Mouse (Mus musculus): Measurements from ENCODE around the gene Zfhx3. TPM values are rescaled to one million over a fixed set of nuclear protein-coding genes. Genes with fewer than 3 reads are reported as not detected.
A peak's percentile ranks its signal among the peaks of the same experiment; 100 is the strongest.

Gene Zfhx3
- polyA plus RNA-seq, 1 experiment from 2014 or later = 34.7 TPM

GRCm38 (mm10) chr8:108712607-108713006, 770.2 kb downstream of the Zfhx3 start:
- 30% methylated on average over 4 of the region's 4 CpGs for WGBS
- peaks cover 24% of the 10 kb centered on the region; the same call in 1 of the 2 replicates for H3K27me3 ChIP-seq (ENCODE audit: control insufficient read depth, insufficient read depth, low read length)
- peak overlapping the region; percentile 100 for H3K27ac ChIP-seq
- ATAC-seq (ENCODE audit: low FRiP score) (no peak), DNase-seq (ENCODE audit: low spot score) (no peak)
- peak overlapping the region; percentile 92 for H3K4me2 ChIP-seq (replicated peaks)
- H3K4me1 ChIP-seq (replicated peaks; ENCODE audit: control insufficient read depth, insufficient read depth, low read length) = peaks cover 73% of the 10 kb centered on the region
- no peaks in the 10 kb centered on the region for H3K9me3 ChIP-seq (ENCODE audit: control insufficient read depth, low read length)
- H3K36me3 ChIP-seq (replicated peaks; ENCODE audit: control insufficient read depth, insufficient read depth) = no peaks in the 10 kb centered on the region
- H3K9ac ChIP-seq = peak overlapping the region; percentile 98
- H3K4me3 ChIP-seq (replicated peaks; ENCODE audit: low read length) = peak overlapping the region; percentile 13; the same call in 1 of the 2 replicates

DNA sequence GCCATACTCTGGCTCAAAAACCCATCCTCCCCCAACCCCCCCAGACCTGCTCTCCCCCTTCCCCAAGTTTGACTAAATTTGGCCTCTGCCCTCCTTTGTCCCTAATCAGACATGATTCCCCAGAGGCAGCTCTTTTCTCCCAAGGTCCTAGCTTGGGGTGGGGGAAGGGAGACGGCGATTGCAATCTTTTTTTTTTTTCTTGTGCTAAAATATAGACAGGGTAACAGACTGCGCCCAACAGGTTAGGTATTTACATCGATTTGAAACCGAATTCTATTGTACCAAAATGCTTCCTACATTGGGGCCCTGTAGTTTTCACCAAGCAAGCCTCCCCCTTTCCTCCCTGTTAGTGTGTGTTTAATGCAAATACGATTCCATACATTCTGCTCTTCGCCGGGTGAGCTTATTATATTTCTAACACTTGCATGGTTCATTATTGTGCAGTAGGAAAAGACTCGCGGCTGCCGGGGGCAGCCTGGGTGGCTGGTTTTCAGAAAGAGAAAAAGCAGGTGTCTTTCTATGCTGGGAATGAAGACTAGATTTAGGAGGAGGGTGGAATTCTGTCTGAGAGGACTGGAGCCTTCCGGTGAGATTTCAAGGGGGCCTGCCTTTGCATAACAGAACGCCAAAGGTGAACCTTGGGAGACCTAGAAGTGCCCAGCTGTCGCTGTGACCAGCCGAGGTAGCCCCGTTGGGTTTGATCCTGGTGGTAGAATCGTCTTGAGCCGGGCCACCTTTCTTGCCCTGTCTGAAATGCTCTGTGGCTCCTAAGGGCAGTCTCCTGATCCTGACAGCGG, 771.1 kb downstream of the Zfhx3 start:
- Histone ChIP-seq H3K27ac (peak overlapping the region; percentile 100), H3K4me2 (replicated peaks) (peak overlapping the region; percentile 92), H3K27me3 (ENCODE audit: control insufficient read depth, insufficient read depth, low read length) (peaks cover 31% of the 10 kb centered on the region), H3K9ac (peak overlapping the region; percentile 98), H3K4me1 (replicated peaks; ENCODE audit: control insufficient read depth, insufficient read depth, low read length) (peaks cover 75% of the 10 kb centered on the region), H3K36me3 (replicated peaks; ENCODE audit: control insufficient read depth, insufficient read depth) (no peaks in the 10 kb centered on the region), H3K9me3 (ENCODE audit: control insufficient read depth, low read length) (no peaks in the 10 kb centered on the region), H3K4me3 (replicated peaks; ENCODE audit: low read length) (peak overlapping the region; percentile 75)
- no peak for DNase-seq (ENCODE audit: low spot score)
- 7% methylated on average over 19 of the region's 19 CpGs for WGBS
- ATAC-seq (ENCODE audit: low FRiP score) = no peak

GRCm38 (mm10) chr8:108714143-108714635, 771.7 kb downstream of the Zfhx3 start:
- peak overlapping the region; percentile 92 for H3K4me2 ChIP-seq (replicated peaks)
- peak overlapping the region; percentile 75 for H3K4me3 ChIP-seq (replicated peaks; ENCODE audit: low read length)
- peak overlapping the region; percentile 100 for H3K27ac ChIP-seq
- H3K36me3 ChIP-seq (replicated peaks; ENCODE audit: control insufficient read depth, insufficient read depth) = no peaks in the 10 kb centered on the region
- no peaks in the 10 kb centered on the region for H3K9me3 ChIP-seq (ENCODE audit: control insufficient read depth, low read length)
- H3K27me3 ChIP-seq (ENCODE audit: control insufficient read depth, insufficient read depth, low read length) = peaks cover 37% of the 10 kb centered on the region
- peak; percentile 18; the same call in 1 of the 2 replicates for ATAC-seq (ENCODE audit: low FRiP score)
- H3K4me1 ChIP-seq (replicated peaks; ENCODE audit: control insufficient read depth, insufficient read depth, low read length) = peaks cover 71% of the 10 kb centered on the region
- no peak for DNase-seq (ENCODE audit: low spot score)
- peak overlapping the region; percentile 98 for H3K9ac ChIP-seq
- 2% methylated on average over 21 of the region's 21 CpGs for WGBS

GRCm38 (mm10) chr8:108714636-108715415, 772.4 kb downstream of the Zfhx3 start:
- H3K9ac ChIP-seq = peak overlapping the region; percentile 98
- H3K27ac ChIP-seq = peak overlapping the region; percentile 100
- H3K4me2 ChIP-seq (replicated peaks) = peak overlapping the region; percentile 92
- peaks cover 69% of the 10 kb centered on the region for H3K4me1 ChIP-seq (replicated peaks; ENCODE audit: control insufficient read depth, insufficient read depth, low read length)
- H3K9me3 ChIP-seq (ENCODE audit: control insufficient read depth, low read length) = no peaks in the 10 kb centered on the region
- ATAC-seq (ENCODE audit: low FRiP score) (peak; percentile 73), DNase-seq (ENCODE audit: low spot score) (peak; percentile 73)
- peaks cover 42% of the 10 kb centered on the region for H3K27me3 ChIP-seq (ENCODE audit: control insufficient read depth, insufficient read depth, low read length)
- WGBS = 1% methylated on average over 42 of the region's 84 CpGs
- no peaks in the 10 kb centered on the region for H3K36me3 ChIP-seq (replicated peaks; ENCODE audit: control insufficient read depth, insufficient read depth)
- peak overlapping the region; percentile 75 for H3K4me3 ChIP-seq (replicated peaks; ENCODE audit: low read length)

- Histone ChIP-seq H3K4me1 (replicated peaks; ENCODE audit: control insufficient read depth, insufficient read depth, low read length) (peaks cover 66% of the 10 kb centered on the region), H3K9me3 (ENCODE audit: control insufficient read depth, low read length) (no peaks in the 10 kb centered on the region), H3K27ac (peak overlapping the region; percentile 100), H3K36me3 (replicated peaks; ENCODE audit: control insufficient read depth, insufficient read depth) (no peaks in the 10 kb centered on the region), H3K4me3 (replicated peaks; ENCODE audit: low read length) (peak overlapping the region; percentile 75), H3K9ac (peak overlapping the region; percentile 98), H3K27me3 (ENCODE audit: control insufficient read depth, insufficient read depth, low read length) (peaks cover 48% of the 10 kb centered on the region), H3K4me2 (replicated peaks) (peak overlapping the region; percentile 92)
- no peak for ATAC-seq (ENCODE audit: low FRiP score)
- DNase-seq (ENCODE audit: low spot score) = no peak
- WGBS = 12% methylated on average over 10 of the region's 11 CpGs
These were observed 773.0 kb downstream of the Zfhx3 start for GRCm38 (mm10) chr8:108715416-108715948.

DNA sequence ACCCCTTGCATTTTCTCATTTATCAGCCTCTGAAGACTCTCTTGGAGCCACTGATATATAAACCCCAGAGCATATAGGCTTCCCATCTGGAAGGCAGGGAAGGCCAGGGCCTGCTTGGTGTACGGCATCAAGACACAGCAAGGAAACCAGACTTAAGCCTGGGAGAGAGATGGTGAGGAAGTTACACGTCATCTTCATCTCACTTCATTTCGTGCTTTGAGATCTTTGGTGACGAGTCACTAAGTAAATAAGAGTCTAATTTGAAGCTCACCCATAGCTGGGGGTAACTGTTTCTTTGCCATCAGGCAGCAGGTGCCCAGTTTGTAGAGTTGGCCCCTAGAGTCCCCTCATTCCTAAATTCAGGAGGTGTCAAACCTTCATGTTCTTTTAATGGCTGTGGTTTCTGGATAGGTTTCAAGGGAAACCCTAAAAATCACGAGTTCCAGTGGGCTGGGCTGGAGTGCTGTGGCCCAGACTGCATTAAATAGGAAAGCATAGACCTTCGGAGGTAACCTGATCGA, 773.9 kb downstream of the Zfhx3 start:
- H3K4me1 ChIP-seq (replicated peaks; ENCODE audit: control insufficient read depth, insufficient read depth, low read length) = peaks cover 64% of the 10 kb centered on the region

GRCm38 (mm10) chr8:108717545-108717944, 775.1 kb downstream of the Zfhx3 start:
- H3K4me3 ChIP-seq (replicated peaks; ENCODE audit: low read length) = peak overlapping the region; percentile 75
- peaks cover 60% of the 10 kb centered on the region for H3K4me1 ChIP-seq (replicated peaks; ENCODE audit: control insufficient read depth, insufficient read depth, low read length)
- peak overlapping the region; percentile 92 for H3K4me2 ChIP-seq (replicated peaks)
- H3K27ac ChIP-seq = peak overlapping the region; percentile 100; the same call in 1 of the 2 replicates
- DNase-seq (ENCODE audit: low spot score) (no peak), ATAC-seq (ENCODE audit: low FRiP score) (no peak)
- no peaks in the 10 kb centered on the region for H3K9me3 ChIP-seq (ENCODE audit: control insufficient read depth, low read length)
- H3K9ac ChIP-seq = peak overlapping the region; percentile 98
- 31% methylated on average over 8 of the region's 8 CpGs for WGBS
- H3K36me3 ChIP-seq (replicated peaks; ENCODE audit: control insufficient read depth, insufficient read depth) = no peaks in the 10 kb centered on the region
- H3K27me3 ChIP-seq (ENCODE audit: control insufficient read depth, insufficient read depth, low read length) = peaks cover 48% of the 10 kb centered on the region

More for the DNA sequence above, 773.9 kb downstream of the Zfhx3 start:
- peaks cover 53% of the 10 kb centered on the region for H3K27me3 ChIP-seq (ENCODE audit: control insufficient read depth, insufficient read depth, low read length)
- peak overlapping the region; percentile 98 for H3K9ac ChIP-seq
- WGBS = 41% methylated on average over 7 of the region's 7 CpGs
- H3K4me2 ChIP-seq (replicated peaks) = peak overlapping the region; percentile 92
- H3K9me3 ChIP-seq (ENCODE audit: control insufficient read depth, low read length) = no peaks in the 10 kb centered on the region
- peak overlapping the region; percentile 75 for H3K4me3 ChIP-seq (replicated peaks; ENCODE audit: low read length)
- DNase-seq (ENCODE audit: low spot score) (no peak), ATAC-seq (ENCODE audit: low FRiP score) (no peak)
- H3K27ac ChIP-seq = peak overlapping the region; percentile 100
- no peaks in the 10 kb centered on the region for H3K36me3 ChIP-seq (replicated peaks; ENCODE audit: control insufficient read depth, insufficient read depth)

- no peaks in the 10 kb centered on the region for H3K9me3 ChIP-seq (ENCODE audit: control insufficient read depth, low read length)
- H3K9ac ChIP-seq = peak overlapping the region; percentile 42
- H3K27ac ChIP-seq = peak overlapping the region; percentile 41
- ATAC-seq (ENCODE audit: low FRiP score) = no peak
- 32% methylated on average over 6 of the region's 6 CpGs for WGBS
- peaks cover 60% of the 10 kb centered on the region for H3K4me1 ChIP-seq (replicated peaks; ENCODE audit: control insufficient read depth, insufficient read depth, low read length)
- peaks cover 48% of the 10 kb centered on the region for H3K27me3 ChIP-seq (ENCODE audit: control insufficient read depth, insufficient read depth, low read length)
- peak overlapping the region; percentile 92 for H3K4me2 ChIP-seq (replicated peaks)
- peak overlapping the region; percentile 75 for H3K4me3 ChIP-seq (replicated peaks; ENCODE audit: low read length)
- no peaks in the 10 kb centered on the region for H3K36me3 ChIP-seq (replicated peaks; ENCODE audit: control insufficient read depth, insufficient read depth)
- DNase-seq (ENCODE audit: low spot score) = no peak
These were observed 775.6 kb downstream of the Zfhx3 start for GRCm38 (mm10) chr8:108718031-108718430.

Data from hindbrain, embryonic 14.5 days (tissue).